Mouse (Mus musculus) c-Kit-positive CD71-positive TER-119-negative erythroid progenitor cells, embryonic 14.5 days (primary cell): Measurements from ENCODE around the gene Eif3k.

Source experiments
- DNase-seq: peaks from one replicate; pipeline ENCODE4 v3.0.0-alpha.2; 2013; ENCODE audit warnings: low read depth

Gene Eif3k

GRCm38 (mm10) chr7:28958770-28959169 is 22.9 kb downstream of the Eif3k start:
- no peak for DNase-seq

DNA sequence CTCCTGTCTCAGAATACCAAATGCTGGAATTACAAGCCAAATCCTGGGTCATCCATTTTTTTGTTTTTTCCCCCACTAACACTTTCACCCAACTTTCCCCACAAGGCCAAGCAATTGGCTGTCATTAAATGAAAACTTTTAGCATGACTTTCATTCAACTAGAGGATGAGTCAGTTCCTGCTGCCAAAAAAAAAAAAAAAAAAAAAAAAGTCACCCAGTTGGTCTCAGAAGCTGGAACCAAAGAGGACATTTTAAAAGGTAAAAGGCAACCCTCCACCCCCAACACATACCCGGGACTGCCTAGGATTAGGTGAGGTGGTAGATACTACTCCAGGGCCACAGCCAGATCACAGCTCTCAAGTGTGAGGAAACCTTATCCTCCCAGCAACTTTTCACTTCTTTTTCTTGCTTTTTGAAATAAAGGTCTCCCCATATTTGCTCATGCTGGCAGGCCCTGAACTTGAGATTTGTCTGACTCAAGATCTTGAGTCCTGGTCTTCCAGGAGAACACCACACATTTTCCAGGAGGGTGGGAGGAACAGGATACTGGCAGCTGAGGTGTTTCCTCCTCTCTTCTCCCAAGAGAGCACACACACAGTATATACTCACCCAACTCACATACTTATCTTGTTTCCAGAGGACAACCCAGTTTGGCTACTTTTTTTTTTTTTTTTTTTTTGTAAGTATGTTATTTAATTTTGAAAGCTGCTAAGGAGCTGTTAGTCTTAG is 23.5 kb downstream of the Eif3k start:
- no peak for DNase-seq

- DNase-seq: no peak
Measured at GRCm38 (mm10) chr7:28957286-28957685, 24.4 kb downstream of the Eif3k start.

DNA sequence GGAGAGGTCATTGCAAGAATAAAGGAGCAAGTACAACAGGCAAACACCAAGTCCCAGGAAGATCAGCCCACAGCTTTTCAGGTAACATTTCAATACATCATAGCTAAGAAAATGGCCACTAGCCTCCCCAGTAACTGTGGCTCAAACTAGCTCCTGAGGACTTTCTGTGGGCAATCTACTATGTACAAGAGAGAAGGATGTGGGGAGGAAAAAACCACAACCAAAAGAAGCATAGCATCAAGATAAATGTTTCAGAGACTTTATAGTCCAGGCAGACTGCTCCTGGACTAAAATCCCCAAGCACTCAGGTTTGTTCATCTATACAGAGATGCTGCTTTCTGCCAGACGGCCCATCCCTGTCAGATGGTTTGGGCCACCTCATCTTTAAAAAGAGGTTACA is 25.4 kb downstream of the Eif3k start:
- DNase-seq: no peak

- no peak for DNase-seq
Measured at GRCm38 (mm10) chr7:28955295-28955897, 26.3 kb downstream of the Eif3k start.

- no peak for DNase-seq
Measured at GRCm38 (mm10) chr7:28954773-28955172, 26.9 kb downstream of the Eif3k start.

GRCm38 (mm10) chr7:28953476-28954376 is 27.9 kb downstream of the Eif3k start:
- DNase-seq: peak; percentile 72

DNA sequence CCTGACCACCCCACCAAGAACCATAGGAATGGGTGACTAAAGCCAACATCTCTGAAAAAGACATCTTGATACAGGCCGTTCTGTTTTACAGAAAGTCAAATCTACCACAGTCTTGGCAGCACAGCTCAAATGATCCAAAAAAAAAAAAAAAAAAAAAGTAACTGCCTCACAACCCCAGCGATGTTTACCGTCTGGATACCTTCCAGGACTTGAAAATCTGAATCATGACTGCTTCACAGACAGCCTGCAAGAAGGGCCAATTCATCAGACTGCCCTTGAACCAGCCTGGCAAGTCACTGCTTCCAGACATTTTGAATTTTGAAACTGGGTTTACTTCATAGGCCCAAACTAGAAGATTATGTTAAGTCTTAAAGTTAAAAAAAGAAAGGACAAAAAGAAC is 28.9 kb downstream of the Eif3k start:
- no peak for DNase-seq

GRCm38 (mm10) chr7:28951764-28952163 is 29.9 kb downstream of the Eif3k start:
- DNase-seq: no peak

GRCm38 (mm10) chr7:28950346-28951037 is 31.2 kb downstream of the Eif3k start:
- DNase-seq: no peak

DNA sequence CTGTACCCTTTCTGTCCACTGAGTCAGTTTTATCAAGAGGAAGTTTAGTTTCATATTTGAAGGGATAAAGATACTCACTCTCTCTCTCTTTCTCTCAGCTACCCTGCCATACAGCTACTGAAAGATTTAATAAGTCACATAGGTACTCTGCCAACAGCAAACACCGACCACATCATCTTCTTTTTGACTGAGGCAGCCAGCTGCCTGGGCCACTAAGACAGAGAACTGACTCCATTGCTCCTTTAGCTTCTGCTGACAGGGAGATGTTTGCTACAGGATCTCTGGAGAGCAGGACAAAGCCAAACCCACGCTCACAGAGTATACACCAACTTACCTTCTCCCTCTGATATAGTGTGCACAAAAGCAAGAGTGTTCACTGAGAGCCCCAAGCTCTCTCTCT is 32.4 kb downstream of the Eif3k start:
- DNase-seq: no peak

DNA sequence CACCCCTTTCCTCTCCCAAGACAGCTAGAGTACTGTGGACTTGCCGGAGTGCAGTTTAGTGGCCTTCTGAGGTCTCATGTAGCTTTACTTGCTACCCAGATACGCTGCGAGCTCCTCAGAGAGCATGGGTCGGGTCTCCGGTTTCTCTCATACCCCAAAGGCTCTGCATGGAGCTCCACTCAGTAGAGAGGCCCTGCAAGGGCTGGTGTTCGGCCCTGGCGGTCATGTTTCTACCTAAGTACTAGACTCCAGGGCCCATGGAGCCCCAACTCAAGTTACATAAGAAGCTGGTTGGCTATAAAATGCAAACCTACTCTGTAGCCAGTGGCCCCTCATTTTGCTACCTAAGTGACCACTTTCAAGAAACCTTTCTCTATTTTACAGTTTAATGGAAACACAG is 32.9 kb downstream of the Eif3k start:
- DNase-seq: no peak

GRCm38 (mm10) chr7:28946271-28946610 is 35.4 kb downstream of the Eif3k start:
- DNase-seq: no peak

DNA sequence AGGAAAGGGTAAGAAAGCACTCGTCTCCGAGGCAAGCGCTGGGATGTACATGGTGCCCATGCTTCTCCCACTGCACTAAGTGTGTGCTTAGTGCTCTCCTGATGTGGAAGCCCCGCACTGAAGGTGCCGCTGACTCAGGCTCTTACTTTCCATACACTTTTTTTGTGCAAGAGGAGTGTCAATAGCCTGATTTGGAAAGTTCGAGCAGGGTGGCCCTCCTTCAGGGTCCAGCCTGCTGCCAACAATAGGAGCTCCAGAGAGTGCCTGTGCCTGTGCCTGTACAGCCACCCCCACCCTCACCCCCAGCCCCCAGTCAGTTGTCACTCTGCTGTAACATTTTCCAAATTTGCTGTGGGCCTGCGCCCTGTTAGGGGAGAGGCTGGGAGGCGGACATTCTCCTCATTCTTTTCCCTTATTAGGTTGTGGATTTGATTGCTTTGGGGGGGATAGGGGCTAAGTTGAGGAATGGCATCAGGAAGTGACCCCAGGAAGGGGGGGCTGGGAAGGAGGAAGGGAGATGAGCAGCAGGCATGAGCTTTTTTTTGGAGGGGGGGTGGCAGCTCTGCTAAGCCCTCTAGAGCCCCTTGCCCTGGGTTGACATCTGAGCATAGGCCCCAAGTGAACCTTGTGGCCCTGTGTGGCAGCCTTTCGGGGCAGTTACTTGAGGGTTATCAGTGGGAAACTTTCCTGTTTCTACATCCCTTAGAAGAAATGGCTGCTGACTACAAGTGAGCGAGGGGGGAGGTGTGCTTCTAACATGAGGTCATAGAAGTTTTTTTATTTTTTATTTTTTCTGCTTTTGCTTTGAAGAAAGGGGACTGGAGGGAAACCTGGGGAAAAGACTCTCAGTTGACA is 36.0 kb downstream of the Eif3k start:
- no peak for DNase-seq

DNA sequence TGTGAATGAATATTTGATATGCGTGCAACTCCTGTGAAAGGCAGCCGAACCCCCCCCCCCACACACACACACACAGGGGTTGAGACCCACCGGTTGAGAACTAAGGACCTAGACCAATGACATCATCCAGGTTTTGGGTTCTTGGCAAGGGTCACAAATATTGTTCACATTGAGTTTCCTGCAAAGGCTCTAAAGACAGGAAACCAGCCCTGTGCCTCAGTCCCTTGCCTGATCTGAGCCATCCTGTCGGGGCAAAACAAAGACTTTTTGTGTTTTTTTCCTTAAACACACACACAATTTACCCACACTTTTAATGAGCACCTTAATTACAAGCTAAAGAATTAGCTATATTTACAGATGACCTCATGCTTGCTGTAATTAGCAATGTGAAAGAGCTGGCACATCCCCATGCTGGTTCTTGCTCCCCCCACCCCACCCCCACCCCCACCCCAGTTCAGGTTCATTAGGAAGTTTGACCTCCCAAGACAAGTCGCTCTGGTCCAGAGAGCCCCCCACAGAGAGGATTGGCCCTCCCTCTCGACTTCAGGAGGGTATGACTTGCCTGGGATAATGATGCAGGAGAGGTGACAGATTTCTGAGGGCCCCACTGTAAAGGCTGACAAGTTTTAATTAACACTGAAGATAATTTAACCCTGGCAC is 36.8 kb downstream of the Eif3k start:
- DNase-seq: no peak

- DNase-seq: no peak
Measured at GRCm38 (mm10) chr7:28943451-28944180, 38.0 kb downstream of the Eif3k start.

- DNase-seq: no peak
Measured at GRCm38 (mm10) chr7:28941542-28941941, 40.1 kb downstream of the Eif3k start.

- no peak for DNase-seq
Measured at GRCm38 (mm10) chr7:28941129-28941528, 40.5 kb downstream of the Eif3k start.

GRCm38 (mm10) chr7:28939418-28940183 is 42.1 kb downstream of the Eif3k start:
- DNase-seq: no peak
